Mouse (Mus musculus): ENCODE measurements around the gene Rad51d.
A peak's percentile ranks its signal among the peaks of the same experiment; 100 is the strongest.
"Not testable (repeated sequence)": the region's sequence is repeated elsewhere in the genome, so short reads cannot be mapped to it uniquely, and the experiment has no call there.

The Rad51d gene

DNA sequence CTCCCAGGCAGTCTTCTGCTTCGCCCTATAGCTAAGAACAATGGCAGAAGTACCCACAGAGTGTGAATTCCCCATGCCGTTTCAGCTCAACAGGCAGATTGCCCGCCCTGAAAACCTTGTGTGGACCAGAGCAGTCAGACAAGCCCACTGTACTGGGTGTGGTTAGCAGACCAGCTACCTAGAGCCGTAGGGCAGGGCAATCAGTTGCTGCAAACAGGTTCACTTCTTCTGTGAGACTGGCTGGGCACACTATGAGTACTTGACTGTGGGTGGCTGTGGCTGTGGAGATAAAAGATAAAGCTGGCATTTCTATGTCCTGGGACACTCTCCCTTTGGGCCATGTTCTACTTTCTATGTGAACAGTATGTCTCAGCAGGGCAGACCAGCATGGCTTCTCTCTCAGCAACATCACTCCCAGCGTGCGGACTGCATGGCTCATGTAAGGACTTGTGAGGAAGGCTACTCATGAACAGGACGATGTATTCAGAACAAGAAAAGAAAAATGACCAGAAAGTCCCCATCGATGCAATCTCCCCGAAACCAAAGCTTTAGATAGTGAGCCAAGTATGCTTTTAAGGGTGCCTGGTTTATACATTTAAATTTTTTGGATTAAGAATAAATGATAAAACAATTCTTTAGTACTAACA lies 35.0 kb downstream of the Rad51d start:
- no peak for DNase-seq (ENCODE audit: low read depth)

- DNase-seq (ENCODE audit: low read depth): no peak
Measured at GRCm38 (mm10) chr11:82854111-82854510, 36.3 kb downstream of the Rad51d start.

DNA sequence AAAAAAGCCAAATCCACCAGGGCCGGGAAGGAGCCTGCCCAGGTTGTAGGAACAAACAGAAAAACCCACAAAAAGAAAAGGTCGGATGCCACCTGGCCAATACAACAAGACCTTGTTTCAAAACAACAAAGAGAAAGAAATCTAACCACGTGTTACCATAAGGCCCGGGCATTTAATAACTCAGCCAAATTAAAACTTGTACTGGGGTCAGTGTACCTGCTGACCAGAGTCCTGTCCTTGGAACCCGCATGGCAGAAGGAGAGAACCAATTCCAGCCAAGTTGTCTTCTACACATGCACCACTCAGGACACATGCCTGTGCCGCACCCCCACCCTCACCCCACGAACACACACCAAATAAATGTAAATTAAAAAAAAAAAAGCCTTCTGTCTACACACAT lies 37.5 kb downstream of the Rad51d start:
- DNase-seq (ENCODE audit: low read depth): no peak

GRCm38 (mm10) chr11:82852540-82852939 lies 37.9 kb downstream of the Rad51d start:
- no peak for DNase-seq (ENCODE audit: low read depth)

DNA sequence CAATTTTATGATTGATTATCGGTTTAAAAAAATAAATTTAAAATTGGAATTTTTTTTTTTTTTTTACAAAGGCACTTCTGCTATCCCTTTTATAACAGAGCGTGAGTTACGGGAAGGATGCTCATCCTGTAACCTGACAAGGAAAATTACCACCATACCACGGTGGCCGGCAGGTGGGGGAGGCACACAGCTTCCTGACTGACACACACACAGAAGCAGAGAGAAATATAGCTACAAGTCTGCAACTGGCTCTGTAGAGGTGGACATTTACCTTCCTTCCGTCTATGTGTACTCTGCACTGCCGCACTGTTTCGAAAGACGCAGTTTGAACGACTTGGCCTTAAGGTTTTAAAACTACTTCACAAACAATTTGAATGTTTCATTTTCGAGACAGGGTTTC lies 38.3 kb downstream of the Rad51d start:
- no peak for DNase-seq (ENCODE audit: low read depth)

GRCm38 (mm10) chr11:82850259-82850658 lies 40.2 kb downstream of the Rad51d start:
- no peak for DNase-seq (ENCODE audit: low read depth)

DNA sequence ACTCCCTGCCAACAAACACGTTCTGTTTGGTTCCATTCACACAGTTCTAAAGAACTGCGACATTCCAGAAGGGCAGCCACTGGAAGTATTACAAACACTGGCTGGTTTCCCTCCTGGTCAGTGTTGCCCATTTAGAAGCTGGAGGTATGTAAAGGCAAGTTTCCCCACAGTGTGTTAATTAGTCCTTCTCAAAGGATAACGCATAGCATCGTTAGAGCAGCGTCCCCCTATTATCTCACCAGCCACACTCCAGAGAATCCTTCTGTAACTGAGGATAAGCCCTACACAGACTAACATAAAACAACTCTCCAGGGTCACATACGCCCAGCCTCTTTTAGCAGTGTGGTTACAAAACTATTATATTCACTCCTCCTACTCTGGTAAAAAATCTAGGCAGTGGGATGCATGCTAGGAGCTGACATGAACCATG lies 42.8 kb downstream of the Rad51d start:
- DNase-seq (ENCODE audit: low read depth): peak; percentile 93

GRCm38 (mm10) chr11:82846938-82847337 lies 43.5 kb downstream of the Rad51d start:
- no peak for DNase-seq (ENCODE audit: low read depth)

GRCm38 (mm10) chr11:82846079-82846436 lies 44.4 kb downstream of the Rad51d start:
- no peak for DNase-seq (ENCODE audit: low read depth)

GRCm38 (mm10) chr11:82845415-82846078 lies 44.9 kb downstream of the Rad51d start:
- DNase-seq (ENCODE audit: low read depth): no peak

- no peak for DNase-seq (ENCODE audit: low read depth)
Measured at GRCm38 (mm10) chr11:82844771-82845414, 45.5 kb downstream of the Rad51d start.

DNA sequence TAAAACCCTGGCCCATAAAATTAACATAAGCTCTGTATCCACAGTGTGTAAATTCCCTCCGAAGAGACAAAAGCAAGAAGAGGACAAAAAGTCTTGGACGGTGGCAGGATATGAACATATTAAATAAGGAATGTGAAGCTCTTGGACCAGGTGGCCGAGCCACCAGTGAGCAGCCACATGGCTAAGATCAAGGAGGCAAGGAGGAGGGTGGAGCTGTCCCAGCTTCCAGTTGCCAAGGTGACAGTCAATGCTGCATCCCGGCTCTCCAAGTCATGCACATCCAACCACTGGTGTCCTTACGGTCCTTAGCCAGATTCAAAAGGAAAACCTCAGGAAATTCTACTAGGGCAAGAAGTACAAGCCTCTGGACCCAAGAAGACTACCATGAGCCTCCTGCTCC lies 51.9 kb downstream of the Rad51d start:
- DNase-seq (ENCODE audit: low read depth): no peak

GRCm38 (mm10) chr11:82837848-82838247 lies 52.6 kb downstream of the Rad51d start:
- DNase-seq (ENCODE audit: low read depth): no peak

GRCm38 (mm10) chr11:82837192-82837591 lies 53.2 kb downstream of the Rad51d start:
- DNase-seq (ENCODE audit: low read depth): no peak

DNA sequence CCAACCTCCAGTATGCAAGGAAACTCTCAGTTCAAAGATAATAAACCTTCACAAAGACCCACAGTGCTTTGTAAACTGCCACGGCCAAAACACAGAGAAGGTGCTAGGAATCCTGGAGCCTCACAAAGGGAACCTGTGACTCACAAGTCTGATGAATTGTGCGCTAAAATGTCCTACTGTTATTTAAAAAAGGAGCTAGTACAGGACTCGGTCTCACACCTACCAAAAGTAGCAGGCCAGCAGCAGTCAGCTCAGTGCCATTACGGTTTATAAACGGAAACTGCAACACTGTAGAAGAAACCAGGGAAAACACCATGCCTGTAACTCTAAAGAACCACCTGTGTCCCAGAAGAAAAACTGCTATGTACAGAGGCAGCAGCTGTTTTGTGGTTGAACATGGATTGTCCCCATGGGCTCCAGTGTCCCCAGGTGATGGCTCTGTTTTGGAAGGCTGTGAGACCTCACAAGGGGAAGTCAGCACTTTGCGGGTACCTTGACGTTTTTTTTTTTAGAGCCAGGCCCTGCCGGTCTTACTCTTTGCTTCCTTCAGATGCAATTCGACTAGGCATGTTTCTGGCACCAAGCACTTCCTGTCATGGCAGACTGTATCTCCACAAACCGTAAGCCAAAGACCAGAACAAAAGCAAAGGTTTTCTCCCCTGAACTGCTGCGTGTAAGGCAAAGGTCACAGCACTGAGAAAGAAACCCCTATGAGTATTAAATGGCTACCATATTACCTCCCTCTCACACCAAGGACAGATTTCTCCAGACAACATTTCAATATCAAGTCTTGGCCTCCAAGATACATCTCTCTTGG lies 54.6 kb downstream of the Rad51d start:
- no peak for DNase-seq (ENCODE audit: low read depth)

DNA sequence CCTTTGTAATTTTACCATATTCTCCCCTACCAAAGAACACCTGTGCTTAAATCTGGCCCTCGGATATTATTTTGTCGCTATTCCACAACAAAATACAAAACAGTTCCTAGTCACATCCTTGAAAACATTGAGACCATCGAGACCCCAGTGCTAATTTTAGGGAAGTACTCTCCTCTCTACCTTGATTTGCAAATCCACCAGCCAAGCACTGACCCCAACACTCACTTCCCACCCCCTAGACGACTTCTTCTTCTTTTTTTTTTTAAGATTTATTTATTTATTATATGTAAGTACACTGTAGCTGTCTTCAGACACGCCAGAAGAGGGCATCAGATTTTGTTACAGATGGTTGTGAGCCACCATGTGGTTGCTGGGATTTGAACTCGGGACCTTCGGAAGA lies 56.1 kb downstream of the Rad51d start:
- not testable (repeated sequence) for DNase-seq (ENCODE audit: low read depth)

- DNase-seq (ENCODE audit: low read depth): no peak
Measured at GRCm38 (mm10) chr11:82833929-82834328, 56.5 kb downstream of the Rad51d start.

DNA sequence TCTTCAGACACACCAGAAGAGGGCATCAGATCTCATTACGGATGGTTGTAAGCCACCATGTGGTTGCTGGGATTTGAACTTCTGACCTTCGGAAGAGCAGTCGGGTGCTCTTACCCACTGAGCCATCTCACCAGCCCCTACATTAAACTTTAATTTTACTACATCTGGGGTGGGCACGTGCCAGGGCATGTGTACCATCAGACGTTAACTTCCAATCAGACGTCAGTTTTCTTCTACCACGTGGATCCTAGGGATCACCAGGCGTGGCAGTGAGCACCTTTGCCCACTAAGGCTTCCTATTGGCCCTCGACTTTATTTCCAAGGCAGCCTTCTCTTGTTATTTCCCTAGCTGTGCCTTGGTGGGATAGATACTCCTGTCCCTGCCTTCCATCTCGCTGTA lies 58.0 kb downstream of the Rad51d start:
- not testable (repeated sequence) for DNase-seq (ENCODE audit: low read depth)

- DNase-seq (ENCODE audit: low read depth): no peak
Measured at GRCm38 (mm10) chr11:82831008-82831893, 59.2 kb downstream of the Rad51d start.

DNA sequence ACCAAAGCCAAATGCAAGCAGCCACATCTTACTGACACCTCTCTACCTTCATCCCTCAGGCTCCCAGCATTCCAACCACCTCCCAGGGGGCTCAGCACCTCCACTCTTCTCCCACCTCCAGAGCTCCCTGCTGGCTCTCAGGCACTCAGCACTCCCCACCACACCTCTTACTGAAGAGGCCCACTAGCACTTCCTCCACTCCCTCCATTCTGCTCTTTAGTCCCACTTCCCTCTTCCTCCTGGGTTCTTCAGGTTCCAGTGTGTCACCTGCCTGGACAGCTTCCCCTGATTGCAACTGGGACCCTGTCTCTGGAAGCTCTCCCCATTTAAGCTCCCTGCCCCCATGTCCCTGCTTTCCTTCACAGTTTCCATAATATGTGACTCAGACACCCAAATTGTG lies 63.6 kb downstream of the Rad51d start:
- DNase-seq (ENCODE audit: low read depth): no peak
